Mouse (Mus musculus) E14TG2a.4 (cell line): ENCODE measurements around the gene Tiam2.

ENCODE experiments used
- CTCF ChIP-seq: conservative IDR thresholded peaks from 2 replicates; pipeline ENCODE4 v1.5.1; 2014; ENCODE audit warnings: low read length
- NANOG ChIP-seq: IDR thresholded peaks from 2 replicates; pipeline ENCODE4 v1.6.1; 2014; ENCODE audit warnings: borderline replicate concordance, low read length, mixed read lengths

- TF ChIP-seq CTCF (peak; percentile 83), NANOG (no peak)
Observed at GRCm38 (mm10) chr17:3570876-3571275, 244.5 kb downstream of the Tiam2 start.
